Comparison of ENCODE assay signal across 25 mouse cellular contexts in the genomic region with DNA sequence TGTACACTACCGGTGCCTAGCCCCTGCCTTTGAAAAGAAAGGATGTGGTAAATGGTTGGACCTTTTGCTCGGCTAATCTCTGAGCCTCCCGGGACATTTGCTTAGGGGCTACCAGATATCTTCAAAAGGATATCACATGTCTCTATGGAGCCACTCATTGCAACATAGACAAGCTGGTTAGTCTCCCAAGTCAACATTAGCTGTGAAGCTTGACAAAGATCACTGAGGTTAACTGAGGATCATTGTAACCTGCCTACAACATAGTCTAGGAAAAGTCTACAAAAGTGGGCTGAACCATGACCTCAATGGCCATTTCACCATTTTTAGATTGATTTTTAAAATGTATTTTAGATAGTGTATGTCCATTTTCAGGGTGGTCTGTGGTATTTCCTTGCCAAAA.
"Had no signal": no experiment of that assay in that cellular context is flagged by ENCODE, and none has a peak within 500 bp of the region (broad histone marks: within the 10 kb centered on the region; RNA-seq: fewer than 3 reads in every experiment).

No protein-coding gene starts in this region.

- H3K9ac ChIP-seq: forebrain, postnatal 0 days; heart, embryonic 12.5 days; hindbrain, embryonic 12.5 days; hindbrain, embryonic 14.5 days; intestine, embryonic 15.5 days; limb, embryonic 12.5 days had no signal

- ATAC-seq: forebrain, postnatal 0 days; hindbrain, embryonic 16.5 days; inflammation-experienced regulatory T-cells, adult 6 months; intestine, embryonic 15.5 days; intestine, postnatal 0 days had no signal

- H3K4me2 ChIP-seq: heart, embryonic 12.5 days; hindbrain, embryonic 12.5 days; hindbrain, embryonic 14.5 days; intestine, embryonic 15.5 days; limb, embryonic 12.5 days had no signal

- H3K4me3 ChIP-seq: gastrocnemius, adult 2 months; heart, embryonic 10.5 days; heart, embryonic 12.5 days; hindbrain, embryonic 10.5 days; hindbrain, embryonic 12.5 days; intestine, embryonic 15.5 days; layer of hippocampus, adult 2 months; left cerebral cortex, adult 2 months; limb, embryonic 10.5 days; limb, embryonic 12.5 days had no signal

- H3K36me3 ChIP-seq: heart, embryonic 10.5 days; heart, embryonic 12.5 days; hindbrain, embryonic 10.5 days; hindbrain, embryonic 12.5 days; intestine, embryonic 15.5 days; limb, embryonic 10.5 days; limb, embryonic 12.5 days had no signal

- H3K27me3 ChIP-seq: intestine, embryonic 15.5 days had no signal

- DNase-seq: forebrain, postnatal 0 days; gastrocnemius, adult 2 months; gastrocnemius, postnatal 10 days; gastrocnemius, postnatal 25 days; heart, adult 18-20 months; heart, postnatal 10 days; heart, postnatal 4 days; kidney, adult 18-20 months; kidney, adult 8-10 months; kidney, postnatal 10 days; kidney, postnatal 25 days; kidney, postnatal 4 days had no signal

- H3K9me3 ChIP-seq: heart, embryonic 10.5 days; heart, embryonic 12.5 days; hindbrain, embryonic 10.5 days; hindbrain, embryonic 12.5 days; intestine, embryonic 15.5 days; limb, embryonic 10.5 days; limb, embryonic 12.5 days had no signal

- H3K27ac ChIP-seq: gastrocnemius, adult 2 months; heart, embryonic 10.5 days; hindbrain, embryonic 10.5 days; hindbrain, embryonic 12.5 days; hindbrain, embryonic 14.5 days; intestine, embryonic 15.5 days; layer of hippocampus, adult 2 months; left cerebral cortex, adult 2 months; limb, embryonic 10.5 days; limb, embryonic 12.5 days had no signal

- H3K4me1 ChIP-seq: heart, embryonic 12.5 days; intestine, embryonic 15.5 days had no signal
